Mouse (Mus musculus): ENCODE measurements at regions not wholly inside any gene's neighbourhood (a gene's known extent, or its start where the extent isn't known, plus 50 kb on each side); places are given as distances from the start of the nearest gene placed in this dataset.

DNA sequence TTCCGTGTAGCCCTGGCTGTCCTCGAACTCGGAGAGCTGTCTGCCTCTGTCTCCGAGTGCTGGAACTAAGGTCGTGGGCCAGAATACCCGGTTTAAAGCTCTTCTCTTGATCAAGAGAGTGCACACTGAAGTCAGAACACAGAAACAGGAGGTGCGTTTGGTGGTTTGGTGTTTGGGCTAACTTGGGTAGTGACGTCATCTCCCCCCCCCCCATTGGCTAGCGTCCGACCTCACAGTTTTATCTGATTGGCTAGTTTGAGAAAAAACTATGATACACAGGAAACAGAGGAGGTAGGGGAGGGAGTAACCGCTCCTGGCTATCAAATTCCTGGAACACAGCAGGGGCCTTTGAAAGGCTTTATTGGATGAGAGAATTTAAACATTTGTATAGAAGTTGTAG lies 60.2 kb upstream of the Pim1 start:
- no peak for TF ChIP-seq CTCF (IDR thresholded peaks at IDR 0.05; ENCODE audit: low read depth, low read length)
- TF ChIP-seq GATA1 (IDR thresholded peaks at IDR 0.05; ENCODE audit: borderline replicate concordance, low read length), result no peak
- no peak for TF ChIP-seq TAL1 (conservative IDR thresholded peaks at IDR 0.05; ENCODE audit: low read depth, low read length)

All from G1E (cell line).